Mouse (Mus musculus) cerebellum, adult 2 months (tissue): Measurements from ENCODE around the gene Atp6v0d1.

Experiments used
- CTCF ChIP-seq: fragments of 200-500 bp; IDR thresholded peaks from 2 replicates; pipeline ENCODE4 v1.5.1; 2011; ENCODE audit warnings: low read depth, mild to moderate bottlenecking, control low read depth, low read length, moderate library complexity, borderline replicate concordance; ENCODE audit not compliant: insufficient read depth
- POLR2A ChIP-seq: fragments of 200-500 bp; IDR thresholded peaks from 2 replicates; pipeline ENCODE4 v1.6.1; 2011; ENCODE audit warnings: low read length, control low read depth, borderline replicate concordance; ENCODE audit not compliant: insufficient read depth

- TF ChIP-seq CTCF (no peak), POLR2A (no peak)
Observed at GRCm38 (mm10) chr8:105605491-105606188, 39.8 kb upstream of the Atp6v0d1 start.
